Mouse (Mus musculus) telencephalon, adult 2 months (tissue): ENCODE measurements at regions not wholly inside any gene's neighbourhood (a gene's known extent, or its start where the extent isn't known, plus 50 kb on each side); places are given as distances from the start of the nearest gene placed in this dataset.
A peak's percentile ranks its signal among the peaks of the same experiment; 100 is the strongest.

Source experiments
- DNase-seq: peaks from one replicate; pipeline ENCODE4 v3.0.0-alpha.2; 2011; ENCODE audit warnings: low read depth, low spot score

DNA sequence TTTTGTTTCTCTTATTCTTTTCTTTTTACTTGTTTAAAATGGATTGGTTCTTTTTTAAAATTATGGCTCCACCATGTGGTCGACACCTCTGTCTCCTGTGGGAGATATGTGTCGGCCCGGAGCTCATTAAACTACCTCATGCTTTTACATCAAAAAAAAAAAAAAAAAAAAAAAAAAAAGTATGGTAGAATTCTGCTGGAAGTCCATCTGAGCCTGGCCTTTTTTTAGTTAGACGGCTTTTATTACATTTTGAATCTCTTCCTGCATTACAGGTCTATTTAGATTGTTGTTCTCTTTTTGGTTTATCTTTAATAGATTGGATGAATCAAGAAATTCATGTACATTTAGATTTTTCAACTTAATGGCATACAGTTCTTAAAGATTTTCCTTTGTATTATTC, 350.8 kb upstream of the Ascc3 start:
- no peak for DNase-seq

GRCm38 (mm10) chr10:50203587-50203986, 388.9 kb upstream of the Ascc3 start:
- no peak for DNase-seq

DNA sequence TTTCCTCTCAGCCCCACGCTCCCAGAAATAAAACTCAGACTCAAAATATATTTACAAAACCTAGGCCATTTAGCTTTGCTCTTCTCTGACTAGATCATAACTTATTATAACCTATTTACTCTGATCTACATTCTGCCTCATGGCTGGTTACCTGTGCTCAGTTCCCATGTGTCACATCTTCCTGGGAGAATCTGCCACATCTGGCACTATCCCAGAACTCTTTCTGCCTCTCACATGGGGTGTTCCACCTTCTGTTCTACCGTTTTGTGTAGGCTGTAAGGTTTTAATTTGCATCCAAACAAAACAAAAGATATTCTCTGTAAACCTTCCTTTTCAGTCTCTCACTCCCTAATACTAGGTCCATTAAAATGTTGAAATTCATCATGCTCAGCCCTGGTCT, 390.8 kb upstream of the Ascc3 start:
- DNase-seq = no peak

DNA sequence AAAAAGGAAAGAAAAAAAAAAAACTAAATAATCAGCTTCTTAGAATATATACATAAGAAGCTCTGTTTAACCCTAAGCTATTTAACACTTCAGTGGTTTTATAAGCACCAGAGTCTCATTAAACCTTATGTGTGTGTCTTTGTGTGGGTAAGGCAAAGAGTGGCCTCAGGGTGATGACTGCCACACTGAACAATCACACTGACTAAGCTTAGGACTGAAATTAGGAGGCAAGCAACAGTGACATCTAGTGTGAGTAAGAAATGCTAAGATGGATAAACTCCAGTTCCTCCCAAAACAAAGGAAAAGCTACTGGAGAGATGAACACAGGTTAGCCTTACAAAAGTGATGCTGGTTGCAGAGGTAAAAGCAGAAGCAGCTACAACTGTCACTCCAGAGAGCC, 392.6 kb upstream of the Ascc3 start:
- peak; percentile 41 for DNase-seq

GRCm38 (mm10) chr10:50197897-50198538, 394.5 kb upstream of the Ascc3 start:
- no peak for DNase-seq

DNA sequence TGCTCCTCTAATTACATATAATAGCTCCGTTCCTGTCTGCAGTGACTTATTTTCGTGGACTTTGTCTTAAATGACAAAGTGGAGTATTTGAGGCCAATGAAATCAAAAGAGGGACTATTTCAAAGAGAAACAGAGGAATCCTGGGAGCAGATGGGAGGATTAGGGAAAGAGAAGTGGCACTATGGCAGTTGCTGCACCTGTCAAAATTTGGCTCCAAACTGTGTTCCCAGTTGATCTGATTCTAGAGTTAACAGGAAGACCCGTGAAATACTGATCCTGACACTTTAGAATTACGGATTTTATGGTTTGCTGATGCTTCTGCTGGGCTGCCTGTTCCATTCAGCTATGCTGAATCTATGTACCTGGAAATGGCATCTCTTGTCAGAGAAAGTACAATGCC, 401.7 kb upstream of the Grik2 start:
- DNase-seq = no peak

DNA sequence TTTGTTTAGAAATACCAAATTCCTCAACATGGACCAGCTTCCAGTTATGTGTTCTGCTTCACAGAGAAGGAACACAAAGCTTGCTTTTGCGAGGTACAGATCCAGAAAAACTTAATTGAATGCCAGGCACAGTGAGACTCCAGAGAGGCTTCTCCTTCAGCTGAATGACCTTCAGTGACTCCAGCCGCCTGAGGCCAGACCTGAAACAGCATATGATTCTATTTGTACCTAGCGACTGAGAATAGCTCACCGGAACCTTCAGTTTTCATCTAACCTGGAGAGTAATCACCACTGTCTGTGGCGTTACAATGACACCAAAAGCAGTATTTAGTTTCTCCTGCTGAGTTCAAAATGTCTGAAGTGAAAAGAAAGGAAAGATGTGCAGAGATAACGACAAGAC, 380.6 kb upstream of the Grik2 start:
- no peak for DNase-seq

DNA sequence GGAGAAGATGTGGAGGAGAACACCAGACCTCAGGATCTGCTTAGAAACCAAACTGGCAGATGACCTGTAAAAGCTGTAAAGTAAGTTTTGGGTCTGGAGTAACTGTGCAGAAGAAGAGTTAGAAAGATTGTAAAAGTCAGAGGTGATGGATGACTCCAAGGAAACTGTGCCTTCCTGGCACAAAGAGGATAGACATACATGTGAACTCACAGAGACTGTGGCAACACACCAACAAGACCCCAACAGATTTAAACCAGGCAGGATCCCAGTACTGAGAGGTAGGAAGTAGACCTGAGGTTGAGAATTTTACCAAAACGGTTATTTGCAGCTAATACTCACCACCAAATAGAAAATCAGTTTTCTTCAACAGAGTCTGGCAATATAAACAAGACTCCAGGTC, 349.8 kb upstream of the Grik2 start:
- DNase-seq = no peak

GRCm38 (mm10) chr10:50137783-50138182, 349.2 kb upstream of the Grik2 start:
- DNase-seq = no peak

GRCm38 (mm10) chr10:50136165-50136564, 347.6 kb upstream of the Grik2 start:
- peak; percentile 6 for DNase-seq

GRCm38 (mm10) chr10:50135499-50135898, 346.9 kb upstream of the Grik2 start:
- DNase-seq = no peak
